Mouse (Mus musculus) intestine, embryonic 16.5 days (tissue): ENCODE results near the gene Asgr1. TPM values are rescaled to one million over a fixed set of nuclear protein-coding genes. Genes with fewer than 3 reads are reported as not detected.

Experiments
- ATAC-seq: fragments of 200-750 bp; cut with Nextera tagmentation; 2 replicates; pipeline ENCODE4 v1.8.0; 2017; ENCODE audit warnings: moderate TSS enrichment, moderate library complexity
- H3K27ac ChIP-seq: fragments of 300-500 bp; sonication (generic); 2 replicates; pipeline ENCODE4 v1.5.1; 2014; ENCODE audit warnings: mild to moderate bottlenecking, low read length
- H3K27me3 ChIP-seq: fragments of 300-500 bp; sonication (generic); replicated peaks from 2 replicates; pipeline ENCODE4 v1.6.1; 2014; ENCODE audit warnings: low read length, control low read depth, mixed read lengths; ENCODE audit not compliant: control insufficient read depth, insufficient read depth
- H3K36me3 ChIP-seq: fragments of 300-500 bp; sonication (generic); 2 replicates; pipeline ENCODE4 v1.6.1; 2014; ENCODE audit warnings: low read length, control low read depth; ENCODE audit not compliant: control insufficient read depth, insufficient read depth
- H3K4me1 ChIP-seq: fragments of 300-500 bp; sonication (generic); 2 replicates; pipeline ENCODE4 v1.6.1; 2014; ENCODE audit warnings: low read length, control low read depth, mixed read lengths; ENCODE audit not compliant: control insufficient read depth, insufficient read depth
- H3K4me2 ChIP-seq: fragments of 300-500 bp; sonication (generic); 2 replicates; pipeline ENCODE4 v1.6.1; 2014; ENCODE audit warnings: low read depth, low read length, control low read depth
- H3K4me3 ChIP-seq: fragments of 300-500 bp; sonication (generic); 2 replicates; pipeline ENCODE4 v1.5.1; 2014; ENCODE audit warnings: mild to moderate bottlenecking, low read length
- H3K9ac ChIP-seq: fragments of 300-500 bp; sonication (generic); 2 replicates; pipeline ENCODE4 v1.6.1; 2014; ENCODE audit warnings: low read depth, low read length
- H3K9me3 ChIP-seq: fragments of 300-500 bp; sonication (generic); 2 replicates; pipeline ENCODE4 v1.6.1; 2016; ENCODE audit warnings: low read length, control low read depth; ENCODE audit not compliant: control insufficient read depth
- WGBS: fragments of 180-500 bp; shearing (Covaris S2); extraction: QIAGEN DNeasy Blood & Tissue Kit; methylation state at CpG from one replicate; pipeline ENCODE4 v1.1.7; 2014; 5-methylcytosine and 5-hydroxymethylcytosine counted together
- microRNA counts: library from miRNA; unstranded; fragments of <30 nt; microRNA quantifications from one replicate; lab custom pipeline; 2016
- microRNA-seq: library from miRNA; unstranded; fragments of <30 nt; microRNA quantifications from one replicate; pipeline ENCODE4, GENCODE M21; 2016
- polyA plus RNA-seq: library from polyadenylated mRNA; unstranded; fragments of >200 nt; fragmentation: Nextera tagmentation; extraction: Ambion mirVana; gene quantifications from 2 replicates; pipeline ENCODE4 v1.2.1, GENCODE M21; 2015

Gene Asgr1
- polyA plus RNA-seq, 1 experiment from 2014 or later, result 0.17 TPM

DNA sequence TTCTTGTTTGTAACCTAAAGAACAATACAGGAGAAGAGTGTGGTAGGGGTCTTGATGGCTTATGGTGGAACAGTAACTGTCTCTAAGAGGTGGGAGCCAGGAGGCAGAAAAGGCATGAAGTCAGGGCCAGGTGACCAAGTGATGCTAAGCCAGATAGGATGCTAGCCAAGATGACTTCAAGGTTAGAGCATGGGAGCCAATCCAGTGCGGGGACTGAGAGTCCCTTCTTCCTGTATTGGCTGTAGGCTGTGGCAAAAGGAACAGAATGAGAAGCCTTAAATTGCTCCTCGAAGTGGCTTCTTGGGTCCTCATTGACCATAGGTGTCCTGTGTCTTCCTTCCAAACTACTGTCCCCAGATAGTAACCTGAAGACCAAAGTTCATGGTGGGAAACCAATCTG lies 45.2 kb downstream of the Asgr1 start:
- H3K9ac ChIP-seq, result no peak overlapping the region
- WGBS, result 79% methylated on average over 2 of the region's 2 CpGs
- H3K27ac ChIP-seq, result no peak overlapping the region
- H3K4me2 ChIP-seq, result no peak overlapping the region
- H3K4me3 ChIP-seq, result no peak overlapping the region
- H3K9me3 ChIP-seq, result no peaks in the 10 kb centered on the region
- no peak for ATAC-seq
- no peaks in the 10 kb centered on the region for H3K27me3 ChIP-seq
- no peaks in the 10 kb centered on the region for H3K4me1 ChIP-seq
- H3K36me3 ChIP-seq, result no peaks in the 10 kb centered on the region

DNA sequence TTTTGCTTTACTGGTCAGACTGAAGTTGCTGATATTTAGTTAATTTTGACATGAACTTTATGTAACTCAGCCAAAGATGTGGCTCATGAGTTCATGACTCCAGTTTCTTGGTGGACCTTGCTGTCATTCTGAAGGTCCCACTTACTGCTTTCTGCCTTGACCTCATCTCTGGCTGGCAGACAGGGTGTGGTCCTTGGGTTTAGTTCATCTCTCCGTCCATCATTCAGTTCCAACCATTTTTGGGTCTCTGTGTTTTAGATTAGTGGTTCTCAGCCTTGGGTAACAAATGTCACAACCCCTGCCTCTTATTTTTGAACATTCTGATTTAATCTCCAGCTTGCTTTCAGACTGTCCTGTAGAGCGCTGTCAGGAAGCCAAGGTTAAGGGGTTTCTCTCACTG lies 45.9 kb downstream of the Asgr1 start:
- Histone ChIP-seq H3K9me3 (no peaks in the 10 kb centered on the region), H3K4me1 (no peaks in the 10 kb centered on the region), H3K4me2 (no peak overlapping the region), H3K36me3 (no peaks in the 10 kb centered on the region), H3K4me3 (no peak overlapping the region), H3K9ac (no peak overlapping the region), H3K27me3 (no peaks in the 10 kb centered on the region), H3K27ac (no peak overlapping the region)
- WGBS, result 88% methylated on average over 2 of the region's 2 CpGs
- ATAC-seq, result no peak

DNA sequence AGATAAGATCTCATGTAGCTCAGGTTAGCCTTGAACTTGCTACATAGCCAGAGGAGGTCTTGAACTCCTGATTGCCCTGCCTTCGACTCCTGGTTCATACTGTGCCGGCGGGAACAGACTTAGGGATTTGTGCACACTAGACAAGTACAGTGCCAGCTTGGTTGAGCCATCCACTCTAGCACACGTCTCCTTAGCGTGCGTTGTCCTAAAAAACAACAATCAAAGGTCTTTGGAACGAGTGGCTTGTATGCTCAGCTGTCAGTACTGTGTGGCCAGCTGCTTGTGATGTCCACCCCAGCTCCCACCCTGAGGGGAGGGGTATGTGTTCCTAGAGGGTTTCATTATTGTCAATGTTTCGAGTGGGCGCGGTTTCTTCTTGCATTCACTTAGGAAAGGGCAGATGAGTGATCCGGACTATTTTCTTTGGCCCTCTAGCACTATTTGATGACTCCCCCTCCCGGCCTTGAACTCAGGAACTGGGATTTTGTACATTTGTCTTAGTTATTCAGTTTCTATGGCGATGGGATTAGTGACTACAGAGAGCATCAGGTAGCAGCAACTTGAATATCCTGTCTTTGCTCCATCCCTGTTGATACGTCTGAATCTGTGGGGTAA lies 49.9 kb downstream of the Asgr1 start:
- H3K36me3 ChIP-seq, result no peaks in the 10 kb centered on the region
- H3K4me2 ChIP-seq, result no peak overlapping the region
- ATAC-seq, result no peak
- no peaks in the 10 kb centered on the region for H3K27me3 ChIP-seq
- no peaks in the 10 kb centered on the region for H3K4me1 ChIP-seq
- WGBS, result 76% methylated on average over 14 of the region's 14 CpGs
- H3K4me3 ChIP-seq, result no peak overlapping the region
- no peak overlapping the region for H3K9ac ChIP-seq
- H3K9me3 ChIP-seq, result no peaks in the 10 kb centered on the region
- H3K27ac ChIP-seq, result no peak overlapping the region

DNA sequence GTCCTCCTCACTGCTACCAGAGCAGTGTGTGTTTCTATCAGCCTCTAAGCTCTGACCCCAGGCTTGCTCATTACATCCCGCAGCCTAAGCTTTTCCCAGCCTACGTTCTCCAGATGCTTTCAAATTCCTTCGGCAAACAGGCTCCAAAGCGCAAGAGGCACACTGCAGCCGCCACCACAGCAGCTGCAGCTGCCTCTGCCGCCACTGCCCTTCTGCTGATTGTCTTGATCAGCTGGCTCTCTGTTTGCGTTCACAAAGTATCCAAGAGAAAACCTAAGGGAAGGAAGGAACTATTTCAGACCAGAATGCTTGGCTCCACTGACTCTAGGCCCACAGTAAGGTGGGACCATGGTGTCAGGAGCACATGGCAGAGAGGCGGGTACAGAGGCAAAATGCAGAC lies 53.2 kb downstream of the Asgr1 start:
- Histone ChIP-seq H3K4me1 (no peaks in the 10 kb centered on the region), H3K4me2 (no peak overlapping the region), H3K36me3 (no peaks in the 10 kb centered on the region), H3K9ac (no peak overlapping the region), H3K27me3 (no peaks in the 10 kb centered on the region), H3K27ac (no peak overlapping the region), H3K4me3 (no peak overlapping the region), H3K9me3 (no peaks in the 10 kb centered on the region)
- no peak for ATAC-seq
- WGBS, result 53% methylated on average over 8 of the region's 8 CpGs

MicroRNAs encoded within 50 kb of the gene (microRNA counts, 519-probe panel; counts per million panel counts)
- microRNA mmu-miR-324-3p (lab: Ali Mortazavi, UCI), result 35.7 counts per million
- 2,796 counts per million, percentile 70 among the panel's probes with 10 or more counts for microRNA mmu-miR-324-5p (lab: Ali Mortazavi, UCI)

Small RNAs within 50 kb of the gene (microRNA-seq; reads per million reads assigned to microRNA genes)
- gene Mir324, result 2,632 reads per million, percentile 82 among the genes with 10 or more reads in this experiment

Other genes with a start within 250 kb of the Asgr1 start
- 34.6 and 42.7 TPM in 2 replicates for gene Tmem102, start 248.5 kb upstream of the Asgr1 start, polyA plus RNA-seq
- gene Gm39566, start 238.8 kb upstream of the Asgr1 start, polyA plus RNA-seq, result not detected in 2 replicates
- gene Spem2, start 235.6 kb upstream of the Asgr1 start, polyA plus RNA-seq, result not detected in 2 replicates
- gene Spem1, start 231.9 kb upstream of the Asgr1 start, polyA plus RNA-seq, result 0.22 TPM in 1 of 2 replicates, not detected in the other
- gene Nlgn2, start 216.3 kb upstream of the Asgr1 start, polyA plus RNA-seq, result 3.4 and 4.1 TPM in 2 replicates
- 470 and 476 TPM in 2 replicates for gene Tmem256, start 215.6 kb upstream of the Asgr1 start, polyA plus RNA-seq
- gene Plscr3, start 207.7 kb upstream of the Asgr1 start, polyA plus RNA-seq, result 73.0 and 75.2 TPM in 2 replicates
- 20.5 and 23.5 TPM in 2 replicates for gene Tnk1, start 195.4 kb upstream of the Asgr1 start, polyA plus RNA-seq
- not detected in 2 replicates for gene Tmem95, start 176.1 kb upstream of the Asgr1 start, polyA plus RNA-seq
- 5.5 and 6.2 TPM in 2 replicates for gene Kctd11, start 172.7 kb upstream of the Asgr1 start, polyA plus RNA-seq
- 4.2 and 5.2 TPM in 2 replicates for gene Acap1, start 158.5 kb upstream of the Asgr1 start, polyA plus RNA-seq
- gene 2810408A11Rik, start 153.1 kb upstream of the Asgr1 start, polyA plus RNA-seq, result 4.7 and 5.4 TPM in 2 replicates
- 7.1 and 10.1 TPM in 2 replicates for gene Neurl4, start 153.0 kb upstream of the Asgr1 start, polyA plus RNA-seq
- 60.0 and 63.8 TPM in 2 replicates for gene Gps2, start 140.2 kb upstream of the Asgr1 start, polyA plus RNA-seq
- 1,478 and 1,683 TPM in 2 replicates for gene Eif5a, start 132.1 kb upstream of the Asgr1 start, polyA plus RNA-seq
- gene Ybx2, start 118.3 kb upstream of the Asgr1 start, polyA plus RNA-seq, result 1.3 and 2.1 TPM in 2 replicates
- 21.5 and 22.6 TPM in 2 replicates for gene Slc2a4, start 105.9 kb upstream of the Asgr1 start, polyA plus RNA-seq
- gene Cldn7, start 89.3 kb upstream of the Asgr1 start, polyA plus RNA-seq, result 1,377 and 1,415 TPM in 2 replicates
- gene Ctdnep1, start 72.9 kb upstream of the Asgr1 start, polyA plus RNA-seq, result 20.7 and 20.9 TPM in 2 replicates
- 92.6 and 106 TPM in 2 replicates for gene Elp5, start 71.6 kb upstream of the Asgr1 start, polyA plus RNA-seq
- gene Gabarap, start 62.9 kb upstream of the Asgr1 start, polyA plus RNA-seq, result 639 and 679 TPM in 2 replicates
- gene Phf23, start 58.3 kb upstream of the Asgr1 start, polyA plus RNA-seq, result 49.7 and 53.1 TPM in 2 replicates
- gene Dvl2, start 53.5 kb upstream of the Asgr1 start, polyA plus RNA-seq, result 23.8 and 26.0 TPM in 2 replicates
- 172 and 189 TPM in 2 replicates for gene Acadvl, start 38.7 kb upstream of the Asgr1 start, polyA plus RNA-seq
- gene Dlg4, start 37.1 kb upstream of the Asgr1 start, polyA plus RNA-seq, result 5.1 and 6.1 TPM in 2 replicates
- 0.44 and 0.57 TPM in 2 replicates for gene Asgr2, start 38.6 kb downstream of the Asgr1 start, polyA plus RNA-seq
- gene Mgl2, start 76.2 kb downstream of the Asgr1 start, polyA plus RNA-seq, result 0.56 and 0.66 TPM in 2 replicates
- gene Clec10a, start 102.1 kb downstream of the Asgr1 start, polyA plus RNA-seq, result 0.99 and 1.7 TPM in 2 replicates
- gene Slc16a11, start 158.7 kb downstream of the Asgr1 start, polyA plus RNA-seq, result 2.7 TPM in 2 replicates
- gene Slc16a13, start 167.0 kb downstream of the Asgr1 start, polyA plus RNA-seq, result 15.9 and 18.0 TPM in 2 replicates
- 10.3 and 10.4 TPM in 2 replicates for gene Bcl6b, start 175.7 kb downstream of the Asgr1 start, polyA plus RNA-seq
- 118 and 129 TPM in 2 replicates for gene 0610010K14Rik, start 183.8 kb downstream of the Asgr1 start, polyA plus RNA-seq
- 9.9 and 10.7 TPM in 2 replicates for gene Gm21988, start 185.7 kb downstream of the Asgr1 start, polyA plus RNA-seq
- 269 and 308 TPM in 2 replicates for gene Rnasek, start 185.8 kb downstream of the Asgr1 start, polyA plus RNA-seq
- gene Alox12, start 201.3 kb downstream of the Asgr1 start, polyA plus RNA-seq, result 1.5 and 1.8 TPM in 2 replicates